Mouse (Mus musculus) MEL-GATA-1-ER (cell line): ENCODE data around the gene C1qa.

Experiments used
- DNase-seq: peaks from one replicate; pipeline ENCODE4 v3.0.0-alpha.2; 2012; ENCODE audit warnings: low read depth; ENCODE audit errors: extremely low read depth

C1qa gene

GRCm38 (mm10) chr4:136904767-136905539 lies 6.3 kb upstream of the C1qa start:
- DNase-seq: no peak

- DNase-seq: no peak
Observed at GRCm38 (mm10) chr4:136899154-136899553, 551 bp upstream of the C1qa start.

DNA sequence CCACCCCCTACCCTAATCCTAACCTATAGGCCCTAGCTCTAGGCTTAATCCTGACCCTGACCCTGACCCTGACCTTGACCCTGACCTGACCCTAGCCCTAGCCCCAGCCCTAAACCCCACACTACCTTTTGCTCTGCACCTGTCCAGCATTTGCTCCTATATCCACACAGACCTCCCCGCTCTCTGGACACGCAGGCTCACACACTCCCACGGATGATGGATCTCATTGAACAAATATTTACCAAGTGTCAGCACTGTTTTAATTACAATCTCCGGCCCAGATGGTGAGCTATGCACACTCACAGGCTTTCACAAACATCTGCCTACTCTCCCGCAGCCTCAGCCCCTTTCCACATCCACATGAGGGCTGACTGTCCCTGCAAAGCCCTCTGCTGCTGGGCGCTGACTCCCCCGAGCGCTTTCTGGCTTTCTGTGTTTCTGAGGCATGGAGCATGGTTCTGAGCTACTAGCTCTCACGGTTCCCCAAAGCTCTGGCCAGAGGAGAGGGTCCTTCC lies 462 bp downstream of the C1qa start:
- DNase-seq: no peak

DNA sequence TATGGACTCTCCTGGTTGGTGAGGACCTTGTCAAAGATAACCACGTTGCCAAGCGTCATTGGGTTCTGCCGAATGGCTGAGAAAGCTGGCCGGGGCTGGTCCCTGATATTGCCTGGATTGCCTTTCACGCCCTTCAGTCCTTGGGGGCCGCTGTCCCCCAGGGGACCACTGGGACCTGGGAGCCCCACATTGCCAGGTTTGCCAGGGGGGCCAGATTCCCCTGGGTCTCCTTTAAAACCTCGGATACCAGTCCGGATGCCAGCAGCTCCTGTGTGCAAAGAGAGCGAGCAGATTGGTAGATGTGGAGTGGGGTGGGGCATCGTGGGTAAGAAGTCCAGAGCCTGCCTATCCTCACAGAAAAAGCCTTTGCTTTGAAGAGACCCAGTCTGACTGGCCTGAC lies 2.1 kb downstream of the C1qa start:
- DNase-seq: no peak

GRCm38 (mm10) chr4:136895861-136896260 lies 2.7 kb downstream of the C1qa start:
- no peak for DNase-seq

DNA sequence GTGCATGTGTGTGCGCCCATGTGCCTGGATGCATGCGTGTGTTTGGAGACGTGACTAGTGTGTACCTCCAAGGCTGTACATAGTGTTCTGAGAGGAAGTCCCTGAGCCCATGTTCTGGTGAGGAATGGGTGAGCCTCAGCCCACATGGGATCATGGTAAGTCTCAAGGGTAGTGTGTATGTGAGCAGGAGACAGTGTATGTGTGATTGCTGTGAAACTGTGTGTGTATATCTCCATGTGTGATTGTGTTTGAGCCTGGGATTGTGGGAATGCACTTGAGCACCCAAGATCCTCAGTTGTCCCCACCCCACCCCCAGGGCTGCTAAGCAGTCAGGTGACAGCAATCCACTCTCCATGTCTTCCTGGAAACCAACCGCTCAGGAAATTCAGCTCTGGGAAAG lies 3.8 kb downstream of the C1qa start:
- no peak for DNase-seq

GRCm38 (mm10) chr4:136893691-136894543 lies 4.7 kb downstream of the C1qa start:
- no peak for DNase-seq

DNA sequence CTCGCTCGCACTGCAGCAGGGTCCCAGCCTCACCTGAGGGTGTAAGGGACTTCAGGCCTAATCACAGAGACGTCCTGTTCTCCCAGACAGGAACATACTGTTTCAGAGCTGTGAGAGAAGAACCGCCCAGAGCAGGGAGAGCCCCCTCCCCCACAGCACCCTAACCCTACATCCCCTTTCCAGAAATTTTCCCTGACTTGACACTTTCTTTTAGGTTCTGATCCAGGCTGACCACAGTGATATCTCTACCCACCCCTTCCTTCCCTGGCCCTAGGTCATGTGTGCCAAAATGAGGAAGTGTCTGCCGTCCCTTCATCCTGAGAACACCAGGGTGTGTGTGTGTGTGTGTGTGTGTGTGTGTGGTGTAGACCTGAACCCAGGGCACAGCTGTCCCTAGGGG lies 5.8 kb downstream of the C1qa start, which contains the start of gene C1qc:
TSS of gene C1qc (minus strand) at position 255 of the 400 bp plus-strand sequence.
- DNase-seq: peak; percentile 49

DNA sequence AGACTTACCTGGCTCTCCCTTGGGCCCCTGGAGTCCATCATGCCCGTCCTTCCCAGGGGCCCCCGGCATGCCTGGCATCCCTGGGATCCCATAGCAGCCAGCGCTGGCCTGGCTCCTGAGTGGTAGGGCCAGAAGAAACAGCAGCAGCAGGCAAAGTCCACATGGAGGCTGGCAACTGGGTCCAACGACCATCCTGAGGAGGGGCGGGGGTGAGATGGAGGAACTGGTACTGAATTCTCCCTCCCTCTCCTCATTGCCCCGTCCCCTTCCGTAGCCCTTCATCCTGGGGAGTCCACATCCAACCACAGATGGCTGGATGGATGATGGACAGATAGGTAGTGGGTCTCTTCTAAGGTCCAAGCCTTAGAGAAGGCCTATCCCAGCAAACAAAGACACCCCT lies 6.2 kb downstream of the C1qa start:
- no peak for DNase-seq

DNA sequence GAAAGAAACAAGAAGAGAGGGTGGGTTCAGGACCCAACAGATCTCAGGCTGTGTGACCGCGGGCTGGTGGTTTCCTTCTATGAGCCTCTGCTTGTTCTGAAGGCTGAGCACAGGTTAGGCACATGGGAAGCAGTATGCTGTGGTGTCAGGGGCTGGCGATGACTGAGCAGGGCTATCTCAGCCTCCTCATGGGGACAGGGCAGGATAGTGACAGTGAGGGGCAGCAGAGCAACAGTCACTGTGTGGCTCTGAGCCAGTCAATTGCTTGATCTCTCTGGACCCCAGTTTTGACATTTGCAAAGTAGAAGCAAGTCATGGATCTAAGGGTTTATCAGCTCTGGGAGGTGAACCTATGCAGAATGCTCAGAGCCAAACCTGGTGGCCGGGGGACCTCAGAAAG lies 7.5 kb downstream of the C1qa start:
- DNase-seq: no peak

- no peak for DNase-seq
Observed at GRCm38 (mm10) chr4:136889981-136890380, 8.6 kb downstream of the C1qa start.

GRCm38 (mm10) chr4:136887714-136888113 lies 10.9 kb downstream of the C1qa start:
- no peak for DNase-seq

GRCm38 (mm10) chr4:136886101-136886500 lies 12.5 kb downstream of the C1qa start, which contains the start of gene C1qb:
Gene C1qb (minus strand): TSS chr4:136886187.
- no peak for DNase-seq

GRCm38 (mm10) chr4:136878601-136879000 lies 20.0 kb downstream of the C1qa start:
- DNase-seq: no peak

GRCm38 (mm10) chr4:136878171-136878570 lies 20.4 kb downstream of the C1qa start:
- DNase-seq: no peak

DNA sequence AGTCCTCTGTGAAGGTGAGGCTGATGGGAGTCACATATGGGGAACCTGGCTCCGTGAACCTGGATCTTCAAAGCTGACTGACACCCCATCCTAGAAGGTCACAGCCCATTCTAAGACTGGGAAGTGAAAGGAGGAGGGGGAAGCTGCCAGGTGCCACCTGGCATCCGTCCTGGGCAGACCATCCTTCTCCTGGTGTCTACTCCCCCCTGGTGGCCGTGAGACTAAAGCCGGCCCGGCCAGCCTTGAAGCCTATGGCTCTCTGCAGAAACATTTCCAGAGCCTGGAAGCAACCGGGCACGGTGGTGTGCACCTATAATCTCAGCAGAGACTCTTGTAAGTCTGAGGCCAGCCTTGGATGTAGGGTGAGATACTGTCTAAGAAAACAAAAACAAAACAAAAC lies 21.6 kb downstream of the C1qa start:
- DNase-seq: no peak

DNA sequence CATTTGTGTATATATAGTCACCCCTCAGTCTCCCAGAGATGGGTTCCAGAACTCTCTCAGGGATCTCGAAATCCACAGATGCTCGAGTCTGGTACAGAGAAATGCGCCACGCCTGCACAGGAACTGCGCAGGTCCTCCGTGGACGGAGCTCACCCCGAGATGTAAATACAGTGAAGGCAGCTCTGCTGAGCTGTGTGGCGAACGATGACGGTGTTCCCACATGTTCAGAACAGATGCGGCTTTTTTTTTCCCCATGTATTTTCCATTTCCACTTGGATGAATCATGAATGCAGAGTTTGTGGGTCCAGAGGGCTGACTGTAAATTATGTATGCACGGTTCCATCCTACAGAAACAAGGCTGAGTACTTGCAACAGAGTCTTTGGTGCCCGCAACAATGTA lies 23.6 kb downstream of the C1qa start:
- DNase-seq: no peak

GRCm38 (mm10) chr4:136868371-136868770 lies 30.2 kb downstream of the C1qa start:
- DNase-seq: no peak

- no peak for DNase-seq
Observed at GRCm38 (mm10) chr4:136867690-136868345, 30.8 kb downstream of the C1qa start.

DNA sequence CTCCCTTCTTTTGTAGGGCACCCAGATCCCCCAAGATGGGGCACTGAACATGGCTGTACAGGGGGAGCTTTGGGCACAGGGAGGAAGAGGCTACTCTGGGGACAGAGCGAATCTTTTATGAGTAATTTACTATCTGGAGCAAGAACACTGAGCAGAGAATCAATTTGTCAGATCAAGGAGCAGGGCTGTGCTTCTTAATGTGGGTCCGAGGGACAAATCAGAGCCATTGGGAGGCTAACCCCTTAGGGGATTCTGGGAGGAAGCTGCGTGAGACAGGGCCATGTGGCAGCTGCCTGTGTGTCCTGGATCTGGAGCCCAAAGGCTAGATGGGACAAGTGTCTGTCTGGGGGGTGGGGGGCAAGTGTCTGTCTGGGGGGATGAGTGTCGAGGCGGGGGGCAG lies 33.1 kb downstream of the C1qa start:
- DNase-seq: no peak

DNA sequence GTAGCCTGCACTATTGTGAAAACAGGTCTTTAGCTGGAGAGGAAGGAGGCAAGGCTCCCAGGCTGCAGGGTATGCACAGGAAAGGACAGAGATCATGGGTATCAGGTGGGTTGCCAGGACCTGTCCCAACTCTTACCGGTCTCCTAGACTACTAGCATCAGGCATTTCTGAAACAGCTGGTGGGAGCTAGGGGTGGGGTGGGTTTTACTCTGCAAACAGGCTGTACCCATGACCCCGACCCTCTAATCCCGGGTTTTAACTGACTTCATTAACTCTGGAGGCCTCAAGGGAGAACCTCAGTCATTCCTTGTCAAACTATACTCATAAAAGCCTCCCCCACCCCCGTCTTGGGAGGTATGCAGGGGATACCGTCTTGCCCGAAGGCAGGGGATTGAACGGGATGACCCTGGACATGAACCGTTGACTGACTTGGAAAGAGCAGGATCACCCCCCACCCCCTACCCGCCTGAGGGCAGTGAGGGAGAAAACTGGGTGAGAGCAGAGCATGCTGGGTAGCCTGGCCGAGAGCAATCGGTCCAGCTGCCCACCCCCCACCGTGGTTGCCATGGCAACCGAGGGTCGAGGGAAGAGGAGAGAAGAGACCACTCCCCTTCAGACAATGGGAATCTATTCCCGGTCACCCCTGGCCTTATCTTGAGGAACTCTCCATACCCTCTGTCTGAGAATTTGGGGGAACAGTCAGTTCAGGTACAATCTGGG lies 33.7 kb downstream of the C1qa start:
- DNase-seq: no peak
